Mouse (Mus musculus): Measurements from ENCODE around the gene Spns1. TPM values are rescaled to one million over a fixed set of nuclear protein-coding genes. Genes with fewer than 3 reads are reported as not detected.

Gene Spns1
- total and polyA plus RNA-seq, 3 experiments: 36.4 to 61.7 (median 42.6) TPM

DNA sequence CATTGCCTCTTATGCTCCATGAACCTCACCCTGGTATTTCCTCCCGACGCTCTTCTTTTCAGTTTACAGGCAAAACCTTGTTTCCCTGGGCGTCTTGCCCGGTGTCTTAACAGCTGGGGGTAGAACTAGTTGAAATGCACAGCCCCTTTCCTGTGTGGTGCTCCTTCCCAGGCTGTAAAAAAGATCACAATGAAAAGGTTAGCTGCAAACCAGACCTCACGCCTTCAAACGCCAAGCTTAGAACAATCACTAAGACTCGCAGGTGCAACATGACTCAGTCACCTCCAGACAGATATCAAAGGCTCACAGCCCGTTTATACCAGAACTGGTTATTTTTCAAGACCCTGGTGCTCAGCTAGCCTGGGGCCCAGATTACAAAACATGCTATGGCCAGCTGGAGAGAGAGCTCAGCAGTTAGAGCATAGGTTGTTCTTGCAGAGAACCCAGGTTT is 37.7 kb downstream of the Spns1 start:
- no peak overlapping the region for H3K27ac ChIP-seq (ENCODE audit: insufficient read depth, low read depth)
- H3K9me3 ChIP-seq (replicated peaks; ENCODE audit: low read length): no peaks in the 10 kb centered on the region
- peaks cover 11 to 22% of the 10 kb centered on the region in 2 experiments for H3K4me1 ChIP-seq (ENCODE audit: control insufficient read depth in 1 of 2, insufficient read depth in 2 of 2)
- in situ Hi-C loops (cut with MboI; ENCODE audit: low pct_ligation_motif_present, low pct_unique_long_range_greater_than_20kb, low sequenced_read_pairs): loop anchor here (5.0 kb wide), 1 partner anchor 33 kb away; no protein-coding TSS in a partner anchor
- H3K27me3 ChIP-seq (replicated peaks): peaks cover 2% of the 10 kb centered on the region
- dilution Hi-C loops (cut with MboI; ENCODE audit: extremely low pct_ligation_motif_present, extremely low pct_unique_long_range_greater_than_20kb, low sequenced_read_pairs): no loop called here
- no peak overlapping the region for H3K9ac ChIP-seq (ENCODE audit: insufficient read depth, low read depth)
- DNase-seq (ENCODE audit: extremely low read depth): no peak
- no peak overlapping the region for H3K4me2 ChIP-seq (ENCODE audit: insufficient read depth, low read depth, poor library complexity, severe bottlenecking)
- no peaks in the 10 kb centered on the region; the same call in 1 of the 2 replicates for H3K79me2 ChIP-seq (replicated peaks; ENCODE audit: control insufficient read depth, extremely low read depth, insufficient read depth, poor library complexity, severe bottlenecking)
- no peak for TF ChIP-seq PAX5 (IDR thresholded peaks at IDR 0.05; ENCODE audit: low read length)
- no peak for TF ChIP-seq USF1 (IDR thresholded peaks at IDR 0.05; ENCODE audit: low read depth, low read length)
- no peak for TF ChIP-seq MYC (IDR thresholded peaks at IDR 0.05; ENCODE audit: low read depth, low read length)
- no peak for TF ChIP-seq JUN (IDR thresholded peaks at IDR 0.05; ENCODE audit: insufficient read depth, low read depth, low read length)
- no peak for TF ChIP-seq ZMIZ1 (IDR thresholded peaks at IDR 0.05; ENCODE audit: low read depth, low read length)
- H3K4me3 ChIP-seq (replicated peaks in 1 of 3; ENCODE audit: low read depth in 2 of 3, low read length in 2 of 3, poor library complexity in 1 of 3): no peak overlapping the region
- H3K36me3 ChIP-seq (replicated peaks in 1 of 2; ENCODE audit: control insufficient read depth in 1 of 2, insufficient read depth in 1 of 2, low read length in 1 of 2): no peaks in the 10 kb centered on the region

DNA sequence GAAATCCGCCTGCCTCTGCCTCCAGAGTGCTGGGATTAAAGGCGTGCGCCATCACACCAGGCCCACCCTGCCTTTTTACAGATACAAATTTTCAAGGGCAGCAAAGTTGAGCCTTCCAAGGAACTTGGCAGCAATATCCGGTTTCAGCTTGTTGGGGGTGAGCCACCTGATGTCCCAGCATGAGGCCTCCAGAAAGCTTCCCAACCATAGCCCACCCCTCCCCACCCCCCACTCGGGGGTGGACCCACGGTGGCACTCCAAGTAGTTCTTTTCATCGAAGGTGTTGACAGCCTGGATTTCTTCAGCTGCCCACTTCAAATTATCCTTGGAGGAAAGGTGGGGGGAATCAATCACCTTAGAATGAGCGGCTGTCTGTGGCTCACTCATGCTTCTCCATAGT is 38.3 kb downstream of the Spns1 start:
- Histone ChIP-seq H3K9ac (ENCODE audit: insufficient read depth, low read depth) (no peak overlapping the region), H3K4me2 (ENCODE audit: insufficient read depth, low read depth, poor library complexity, severe bottlenecking) (no peak overlapping the region), H3K36me3 (replicated peaks in 1 of 2; ENCODE audit: control insufficient read depth in 1 of 2, insufficient read depth in 1 of 2, low read length in 1 of 2) (no peaks in the 10 kb centered on the region), H3K4me3 (replicated peaks in 1 of 3; ENCODE audit: low read depth in 2 of 3, low read length in 2 of 3, poor library complexity in 1 of 3) (no peak overlapping the region), H3K27ac (ENCODE audit: insufficient read depth, low read depth) (no peak overlapping the region), H3K4me1 (ENCODE audit: control insufficient read depth in 1 of 2, insufficient read depth in 2 of 2) (peaks cover 11 to 22% of the 10 kb centered on the region in 2 experiments), H3K27me3 (replicated peaks) (no peaks in the 10 kb centered on the region), H3K79me2 (replicated peaks; ENCODE audit: control insufficient read depth, extremely low read depth, insufficient read depth, poor library complexity, severe bottlenecking) (no peaks in the 10 kb centered on the region; the same call in 1 of the 2 replicates), H3K9me3 (replicated peaks; ENCODE audit: low read length) (no peaks in the 10 kb centered on the region)
- in situ Hi-C loops (cut with MboI; ENCODE audit: low pct_ligation_motif_present, low pct_unique_long_range_greater_than_20kb, low sequenced_read_pairs): loop anchor here (5.0 kb wide), 1 partner anchor 33 kb away; no protein-coding TSS in a partner anchor
- no peak for DNase-seq (ENCODE audit: extremely low read depth)
- dilution Hi-C loops (cut with MboI; ENCODE audit: extremely low pct_ligation_motif_present, extremely low pct_unique_long_range_greater_than_20kb, low sequenced_read_pairs): no loop called here
- TF ChIP-seq JUN (IDR thresholded peaks at IDR 0.05; ENCODE audit: insufficient read depth, low read depth, low read length): no peak
- no peak for TF ChIP-seq USF1 (IDR thresholded peaks at IDR 0.05; ENCODE audit: low read depth, low read length)
- no peak for TF ChIP-seq CHD1 (IDR thresholded peaks at IDR 0.05; ENCODE audit: low read depth, low read length)
- no peak for TF ChIP-seq TCF12 (IDR thresholded peaks at IDR 0.05; ENCODE audit: low read depth, low read length)
- TF ChIP-seq MAZ (IDR thresholded peaks at IDR 0.05; ENCODE audit: low read depth, low read length): no peak
- no peak for TF ChIP-seq POLR2A (IDR thresholded peaks at IDR 0.05; ENCODE audit: low read depth, low read length)
- no peak for TF ChIP-seq SIN3A (IDR thresholded peaks at IDR 0.05; ENCODE audit: low read length)
- no peak for TF ChIP-seq CHD2 (IDR thresholded peaks at IDR 0.05; ENCODE audit: low read length)

DNA sequence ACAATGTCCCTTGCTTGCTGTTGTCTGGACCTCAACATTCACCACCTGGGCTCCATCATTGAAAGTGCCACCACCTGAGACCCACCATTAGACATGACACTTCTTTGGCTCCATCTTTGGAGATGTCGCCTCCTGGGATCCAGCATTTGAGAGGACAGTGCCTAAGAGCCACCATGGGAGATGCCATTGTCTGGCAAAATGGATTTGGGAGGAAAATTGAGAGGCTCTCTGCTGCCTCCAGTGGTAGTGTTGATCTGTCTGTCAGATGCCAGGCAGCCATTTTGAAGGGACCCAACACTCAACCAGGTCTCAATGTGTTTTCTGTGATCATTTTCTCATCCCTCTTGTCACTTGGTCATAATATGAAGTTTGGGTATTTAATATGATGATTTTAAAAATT is 41.7 kb downstream of the Spns1 start:
- Histone ChIP-seq H3K4me3 (replicated peaks in 1 of 3; ENCODE audit: low read depth in 2 of 3, low read length in 2 of 3, poor library complexity in 1 of 3) (no peak overlapping the region), H3K4me1 (ENCODE audit: control insufficient read depth in 1 of 2, insufficient read depth in 2 of 2) (peaks cover 5 to 15% of the 10 kb centered on the region in 2 experiments), H3K36me3 (replicated peaks in 1 of 2; ENCODE audit: control insufficient read depth in 1 of 2, insufficient read depth in 1 of 2, low read length in 1 of 2) (no peaks in the 10 kb centered on the region), H3K27me3 (replicated peaks) (peaks cover 10% of the 10 kb centered on the region), H3K79me2 (replicated peaks; ENCODE audit: control insufficient read depth, extremely low read depth, insufficient read depth, poor library complexity, severe bottlenecking) (no peaks in the 10 kb centered on the region), H3K9me3 (replicated peaks; ENCODE audit: low read length) (peaks cover 11% of the 10 kb centered on the region), H3K4me2 (ENCODE audit: insufficient read depth, low read depth, poor library complexity, severe bottlenecking) (no peak overlapping the region), H3K9ac (ENCODE audit: insufficient read depth, low read depth) (no peak overlapping the region), H3K27ac (ENCODE audit: insufficient read depth, low read depth) (no peak overlapping the region)
- dilution Hi-C loops (cut with MboI; ENCODE audit: extremely low pct_ligation_motif_present, extremely low pct_unique_long_range_greater_than_20kb, low sequenced_read_pairs): no loop called here
- no peak for TF ChIP-seq UBTF (IDR thresholded peaks at IDR 0.05; ENCODE audit: low read depth, low read length)
- TF ChIP-seq TCF12 (IDR thresholded peaks at IDR 0.05; ENCODE audit: low read depth, low read length): no peak
- no peak for TF ChIP-seq MAX (IDR thresholded peaks at IDR 0.05; ENCODE audit: low read length)
- peak; percentile 43 to 60 for TF ChIP-seq CTCF (conservative IDR thresholded peaks at IDR 0.05 in 1 of 2, IDR thresholded peaks at IDR 0.05 in 1 of 2; ENCODE audit: low read depth in 2 of 2, low read length in 2 of 2)
- 0 out of 2 replicates have a peak, but pooled peaks have one; percentile 5 for TF ChIP-seq SMC3 (IDR thresholded peaks at IDR 0.05; ENCODE audit: low read depth, low read length)
- no peak for TF ChIP-seq MAZ (IDR thresholded peaks at IDR 0.05; ENCODE audit: low read depth, low read length)
- no peak for DNase-seq (ENCODE audit: extremely low read depth)
- in situ Hi-C loops (cut with MboI; ENCODE audit: low pct_ligation_motif_present, low pct_unique_long_range_greater_than_20kb, low sequenced_read_pairs): loop anchor here (5.0 kb wide), 1 partner anchor 37 kb away; no protein-coding TSS in a partner anchor
